Mouse (Mus musculus) midbrain, embryonic 10.5 days (tissue): ENCODE measurements around the gene Tsen54. TPM values are rescaled to one million over a fixed set of nuclear protein-coding genes. Genes with fewer than 3 reads are reported as not detected.
"Not testable (repeated sequence)": the region's sequence is repeated elsewhere in the genome, so short reads cannot be mapped to it uniquely, and the experiment has no call there.

ENCODE experiments used
- DNase-seq: peaks from one replicate; pipeline ENCODE4 v3.0.0-alpha.2; 2017; ENCODE audit warnings: low spot score
- H3K27ac ChIP-seq: fragments of 300-500 bp; sonication (generic); replicated peaks from 2 replicates; pipeline ENCODE4 v1.5.1; 2016; ENCODE audit warnings: mild to moderate bottlenecking
- H3K27me3 ChIP-seq: fragments of 300-500 bp; sonication (generic); 2 replicates; pipeline ENCODE4 v1.6.1; 2016; ENCODE audit warnings: low read depth, mild to moderate bottlenecking; ENCODE audit not compliant: poor library complexity, severe bottlenecking
- H3K36me3 ChIP-seq: fragments of 300-500 bp; sonication (generic); 2 replicates; pipeline ENCODE4 v1.6.1; 2016; ENCODE audit warnings: mild to moderate bottlenecking, moderate library complexity
- H3K4me1 ChIP-seq: fragments of 300-500 bp; sonication (generic); 2 replicates; pipeline ENCODE4 v1.6.1; 2016
- H3K4me3 ChIP-seq: fragments of 300-500 bp; sonication (generic); 2 replicates; pipeline ENCODE4 v1.5.1; 2016; ENCODE audit warnings: mild to moderate bottlenecking, moderate library complexity
- H3K9me3 ChIP-seq: fragments of 300-500 bp; sonication (generic); replicated peaks from 2 replicates; pipeline ENCODE4 v1.6.1; 2016; ENCODE audit warnings: mild to moderate bottlenecking
- WGBS: fragments of 180-500 bp; shearing (Covaris S2); methylation state at CpG from one replicate; pipeline ENCODE4 v1.1.7; 2016; 5-methylcytosine and 5-hydroxymethylcytosine counted together
- polyA plus RNA-seq: library from polyadenylated mRNA; unstranded; fragments of >200 nt; fragmentation: Nextera tagmentation; extraction: Ambion mirVana; gene quantifications from 2 replicates; pipeline ENCODE4 v1.2.1, GENCODE M21; 2016

Tsen54 gene
- polyA plus RNA-seq, 1 experiment from 2014 or later = 39.7 TPM

GRCm38 (mm10) chr11:115837606-115838345 lies 23.3 kb downstream of the Tsen54 start:
- Histone ChIP-seq H3K4me1 (peaks cover 71% of the 10 kb centered on the region), H3K27ac (no peak overlapping the region), H3K36me3 (no peaks in the 10 kb centered on the region), H3K27me3 (peaks cover 64% of the 10 kb centered on the region), H3K4me3 (no peak overlapping the region), H3K9me3 (no peaks in the 10 kb centered on the region)
- WGBS = 92% methylated on average over 22 of the region's 22 CpGs
- DNase-seq = no peak

GRCm38 (mm10) chr11:115838895-115839311 lies 24.4 kb downstream of the Tsen54 start:
- Histone ChIP-seq H3K4me1 (peaks cover 64% of the 10 kb centered on the region), H3K27ac (peak overlapping the region; percentile 55), H3K4me3 (no peak overlapping the region), H3K36me3 (no peaks in the 10 kb centered on the region), H3K27me3 (peaks cover 52% of the 10 kb centered on the region), H3K9me3 (no peaks in the 10 kb centered on the region)
- no peak for DNase-seq
- WGBS = 52% methylated on average over 4 of the region's 4 CpGs

GRCm38 (mm10) chr11:115839732-115840131 lies 25.2 kb downstream of the Tsen54 start:
- H3K27ac ChIP-seq = no peak overlapping the region
- DNase-seq = no peak
- no peaks in the 10 kb centered on the region for H3K9me3 ChIP-seq
- H3K27me3 ChIP-seq = peaks cover 45% of the 10 kb centered on the region
- H3K4me1 ChIP-seq = peaks cover 67% of the 10 kb centered on the region
- no peaks in the 10 kb centered on the region for H3K36me3 ChIP-seq
- no peak overlapping the region for H3K4me3 ChIP-seq
- WGBS = 61% methylated on average over 3 of the region's 3 CpGs

DNA sequence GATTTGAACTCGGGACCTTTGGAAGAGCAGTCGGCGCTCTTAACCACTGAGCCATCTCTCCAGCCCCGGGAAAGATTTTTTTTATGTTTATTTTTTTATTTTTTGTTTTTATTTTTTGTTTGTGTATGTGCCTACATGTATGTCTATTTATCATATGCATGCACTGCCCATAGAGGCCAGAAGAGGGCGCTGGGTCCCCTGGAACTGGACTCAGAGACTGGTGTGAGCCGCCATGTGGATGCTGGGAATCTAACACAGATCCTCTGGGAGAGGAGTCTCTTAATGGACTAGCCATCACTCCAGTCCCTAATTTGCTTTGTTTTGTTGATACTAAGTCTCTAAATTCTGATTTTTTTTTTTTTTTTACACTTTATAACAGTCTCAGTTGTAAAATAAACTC lies 26.5 kb downstream of the Tsen54 start:
- 0 out of 2 replicates have a peak, but pooled peaks cover 6% of the 10 kb centered on the region for H3K36me3 ChIP-seq
- H3K4me1 ChIP-seq = peaks cover 58% of the 10 kb centered on the region
- no peak overlapping the region for H3K4me3 ChIP-seq
- H3K9me3 ChIP-seq = no peaks in the 10 kb centered on the region
- 88% methylated on average over 6 of the region's 6 CpGs for WGBS
- H3K27me3 ChIP-seq = peaks cover 34% of the 10 kb centered on the region
- no peak overlapping the region for H3K27ac ChIP-seq
- no peak for DNase-seq

DNA sequence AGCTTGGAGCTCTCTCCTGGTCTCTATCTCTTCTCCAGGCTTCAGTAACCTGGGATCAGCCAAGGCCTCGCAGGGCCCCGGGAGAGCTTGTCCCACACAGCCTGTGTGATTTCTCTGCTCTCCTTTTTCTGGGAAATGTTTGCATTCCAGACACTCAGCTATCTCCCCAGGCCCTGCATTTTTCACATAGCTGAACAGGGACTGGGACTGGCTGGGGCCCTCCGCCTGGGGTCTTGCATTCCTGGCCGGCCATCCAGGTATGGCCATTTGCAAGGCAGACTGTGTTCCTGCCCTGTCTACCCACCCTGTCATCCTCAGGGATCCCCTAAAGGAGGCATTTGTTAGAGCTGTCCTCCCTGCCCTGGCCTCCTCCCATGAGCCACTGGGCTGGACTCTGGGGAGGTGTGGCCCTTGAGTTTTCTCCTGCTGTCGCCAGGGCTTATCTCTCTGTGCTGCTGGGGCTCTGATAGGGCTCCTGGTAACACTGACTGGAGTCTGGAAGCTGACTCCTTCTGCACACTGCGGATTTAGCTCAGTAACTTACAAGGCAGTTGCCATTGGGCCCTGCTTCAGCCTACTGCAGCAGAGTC lies 27.5 kb downstream of the Tsen54 start:
- Histone ChIP-seq H3K27me3 (peaks cover 24% of the 10 kb centered on the region), H3K9me3 (no peaks in the 10 kb centered on the region), H3K27ac (peak overlapping the region; percentile 70), H3K4me1 (peaks cover 49% of the 10 kb centered on the region), H3K4me3 (no peak overlapping the region; the same call in 1 of the 2 replicates), H3K36me3 (0 out of 2 replicates have a peak, but pooled peaks cover 6% of the 10 kb centered on the region)
- peak; percentile 47 for DNase-seq
- 16% methylated on average over 6 of the region's 6 CpGs for WGBS

GRCm38 (mm10) chr11:115843141-115843890 lies 28.8 kb downstream of the Tsen54 start:
- DNase-seq = no peak
- 77% methylated on average over 12 of the region's 14 CpGs for WGBS
- Histone ChIP-seq H3K4me1 (peaks cover 49% of the 10 kb centered on the region), H3K4me3 (no peak overlapping the region), H3K27ac (no peak overlapping the region; the same call in 1 of the 2 replicates), H3K9me3 (no peaks in the 10 kb centered on the region), H3K36me3 (0 out of 2 replicates have a peak, but pooled peaks cover 6% of the 10 kb centered on the region), H3K27me3 (peaks cover 13% of the 10 kb centered on the region)

DNA sequence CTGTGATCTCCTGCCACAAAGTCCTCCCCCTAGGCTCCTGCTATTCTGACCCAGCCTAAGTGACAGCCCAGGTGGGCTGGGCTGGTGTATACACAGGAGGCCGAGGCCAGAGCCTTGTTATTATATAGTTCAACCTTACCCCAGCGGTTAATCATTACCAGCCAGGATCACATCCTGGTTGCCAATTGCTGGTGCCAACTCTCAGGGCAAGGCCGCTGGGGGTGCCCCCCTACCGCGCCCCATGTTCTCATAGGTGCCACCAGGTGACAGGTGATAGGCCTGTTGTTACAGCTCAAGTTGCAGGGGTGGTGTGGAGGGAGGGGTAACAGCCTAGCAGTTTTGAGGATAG lies 29.3 kb downstream of the Tsen54 start:
- Histone ChIP-seq H3K9me3 (no peaks in the 10 kb centered on the region), H3K27me3 (peaks cover 7% of the 10 kb centered on the region), H3K4me1 (peaks cover 46% of the 10 kb centered on the region), H3K27ac (0 out of 2 replicates have a peak overlapping the region, but pooled peaks have one; percentile 6), H3K36me3 (0 out of 2 replicates have a peak, but pooled peaks cover 6% of the 10 kb centered on the region), H3K4me3 (no peak overlapping the region)
- WGBS = 86% methylated on average over 5 of the region's 5 CpGs
- DNase-seq = no peak

GRCm38 (mm10) chr11:115844240-115844639 lies 29.7 kb downstream of the Tsen54 start:
- DNase-seq = no peak
- H3K27ac ChIP-seq = peak overlapping the region; percentile 6; the same call in 1 of the 2 replicates
- H3K36me3 ChIP-seq = 0 out of 2 replicates have a peak, but pooled peaks cover 6% of the 10 kb centered on the region
- peaks cover 42% of the 10 kb centered on the region for H3K4me1 ChIP-seq
- H3K9me3 ChIP-seq = no peaks in the 10 kb centered on the region
- H3K4me3 ChIP-seq = no peak overlapping the region
- peaks cover 4% of the 10 kb centered on the region for H3K27me3 ChIP-seq
- 72% methylated on average over 8 of the region's 8 CpGs for WGBS

GRCm38 (mm10) chr11:115845819-115846218 lies 31.3 kb downstream of the Tsen54 start:
- 94% methylated on average over 2 of the region's 2 CpGs for WGBS
- no peak for DNase-seq
- peaks cover 31% of the 10 kb centered on the region for H3K4me1 ChIP-seq

DNA sequence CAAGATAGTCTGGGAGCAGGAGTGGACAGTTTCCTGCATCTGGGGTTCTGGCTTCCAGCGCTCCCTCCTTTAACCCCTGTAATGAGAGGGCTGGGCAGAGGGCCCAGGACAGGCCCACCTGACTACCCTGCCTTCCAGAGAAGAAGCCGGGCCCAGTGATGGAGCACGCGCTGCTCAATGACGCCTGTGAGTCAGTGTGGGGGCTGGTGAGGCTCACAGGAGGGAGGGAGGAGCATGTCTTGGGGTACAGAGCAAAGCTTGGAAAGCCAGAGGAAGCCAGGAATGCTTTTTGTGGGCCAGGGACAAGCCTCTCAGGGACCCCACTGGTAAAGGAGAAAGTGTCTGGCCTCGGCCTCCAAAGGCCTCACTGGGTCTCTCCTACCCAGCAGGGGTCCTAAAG lies 40.1 kb downstream of the Tsen54 start:
- Histone ChIP-seq H3K36me3 (no peaks in the 10 kb centered on the region; the same call in 1 of the 2 replicates), H3K27me3 (peaks cover 50% of the 10 kb centered on the region), H3K27ac (0 out of 2 replicates have a peak overlapping the region, but pooled peaks have one; percentile 13), H3K9me3 (no peaks in the 10 kb centered on the region), H3K4me1 (peaks cover 22% of the 10 kb centered on the region), H3K4me3 (no peak overlapping the region)
- no peak for DNase-seq
- 75% methylated on average over 6 of the region's 6 CpGs for WGBS

More at GRCm38 (mm10) chr11:115845819-115846218, 31.3 kb downstream of the Tsen54 start:
- Histone ChIP-seq H3K27me3 (no peaks in the 10 kb centered on the region), H3K36me3 (peaks cover 6% of the 10 kb centered on the region; the same call in 1 of the 2 replicates), H3K4me3 (no peak overlapping the region), H3K27ac (no peak overlapping the region), H3K9me3 (no peaks in the 10 kb centered on the region)

GRCm38 (mm10) chr11:115857146-115857545 lies 42.6 kb downstream of the Tsen54 start:
- H3K9me3 ChIP-seq = not testable (repeated sequence)

GRCm38 (mm10) chr11:115857936-115858335 lies 43.4 kb downstream of the Tsen54 start:
- Histone ChIP-seq H3K27me3 (peaks cover 81% of the 10 kb centered on the region), H3K4me3 (peak overlapping the region; percentile 51), H3K27ac (0 out of 2 replicates have a peak overlapping the region, but pooled peaks have one; percentile 24), H3K36me3 (no peaks in the 10 kb centered on the region), H3K9me3 (no peaks in the 10 kb centered on the region), H3K4me1 (peaks cover 26% of the 10 kb centered on the region)
- 54% methylated on average over 13 of the region's 13 CpGs for WGBS
- peak; percentile 26 for DNase-seq

More at GRCm38 (mm10) chr11:115857146-115857545, 42.6 kb downstream of the Tsen54 start:
- H3K4me1 ChIP-seq = peaks cover 26% of the 10 kb centered on the region
- WGBS = 92% methylated on average over 4 of the region's 4 CpGs
- peaks cover 74% of the 10 kb centered on the region for H3K27me3 ChIP-seq
- not testable (repeated sequence) for H3K27ac ChIP-seq, H3K4me3 ChIP-seq, DNase-seq, H3K36me3 ChIP-seq
